Mouse (Mus musculus) heart, postnatal 0 days (tissue): ENCODE measurements around the gene Nrxn1.

ENCODE experiments used
- CTCF ChIP-seq: IDR thresholded peaks from 2 replicates; pipeline ENCODE4 v1.5.1; 2016; ENCODE audit warnings: antibody characterized with exemption, control low read depth, low read depth
- EP300 ChIP-seq: IDR thresholded peaks from 2 replicates; pipeline ENCODE4 v1.6.1; 2016; ENCODE audit warnings: antibody characterized with exemption, low read depth

DNA sequence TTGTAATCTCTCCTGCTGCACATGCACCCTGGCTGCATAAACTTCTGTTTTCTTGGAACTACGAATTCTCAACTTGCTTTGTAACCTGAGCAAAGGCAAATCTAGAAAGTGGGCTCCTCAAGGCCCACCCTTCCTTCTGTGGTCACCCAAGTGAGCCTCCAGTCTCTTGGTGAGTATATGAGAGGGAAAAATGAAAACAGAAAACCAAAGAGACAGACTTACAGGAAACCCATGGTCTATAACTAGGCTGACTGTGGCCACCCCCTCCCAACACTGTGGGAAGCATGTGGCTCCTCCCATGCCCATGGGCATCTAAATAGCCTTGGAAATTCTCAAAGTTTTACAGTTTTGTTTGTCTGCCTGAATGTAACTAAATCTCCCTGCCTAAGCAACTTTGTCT, 390.2 kb downstream of the Nrxn1 start:
- no peak for TF ChIP-seq CTCF
- TF ChIP-seq EP300, result no peak
